Mouse (Mus musculus): ENCODE measurements around the gene Cdh22.

DNA sequence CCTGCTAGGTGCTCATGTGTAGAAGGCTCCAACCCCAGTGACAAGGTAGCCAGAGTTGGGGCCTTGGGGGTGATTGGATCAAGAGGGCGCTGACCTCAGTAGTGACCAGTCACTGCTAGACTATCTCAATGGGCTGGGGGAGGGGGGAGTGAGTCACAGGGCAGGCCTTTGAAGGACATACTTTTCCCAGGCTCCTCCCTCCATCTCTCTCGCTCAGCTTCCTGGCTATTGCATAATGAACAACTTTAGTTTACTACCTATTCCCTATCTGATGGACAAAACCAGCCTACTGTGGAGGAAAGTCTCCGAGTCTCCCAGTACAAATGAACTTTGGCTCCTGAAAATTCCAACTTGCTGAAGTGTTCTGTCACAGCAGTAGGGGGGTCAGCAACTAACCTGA lies 45.1 kb downstream of the Cdh22 start:
- TF ChIP-seq CTCF (IDR thresholded peaks at IDR 0.05; ENCODE audit: control insufficient read depth, insufficient read depth, low read length) (no peak), POLR2A (IDR thresholded peaks at IDR 0.05; ENCODE audit: borderline replicate concordance, control insufficient read depth, low read depth, low read length) (no peak)

Measured in bone marrow, adult 2 months (tissue).